Mouse (Mus musculus) spleen, adult 2 months (tissue): ENCODE measurements around the gene Slc46a2.

Source experiments
- CTCF ChIP-seq: fragments of 200-500 bp; IDR thresholded peaks from 2 replicates; pipeline ENCODE4 v1.5.1; 2011; ENCODE audit warnings: mild to moderate bottlenecking, inconsistent platforms; ENCODE audit not compliant: insufficient read depth, insufficient read length, insufficient replicate concordance; ENCODE audit errors: extremely low read depth
- POLR2A ChIP-seq: fragments of 200-500 bp; IDR thresholded peaks from 2 replicates; pipeline ENCODE4 v1.6.1; 2011; ENCODE audit warnings: low read depth, low read length, inconsistent platforms

DNA sequence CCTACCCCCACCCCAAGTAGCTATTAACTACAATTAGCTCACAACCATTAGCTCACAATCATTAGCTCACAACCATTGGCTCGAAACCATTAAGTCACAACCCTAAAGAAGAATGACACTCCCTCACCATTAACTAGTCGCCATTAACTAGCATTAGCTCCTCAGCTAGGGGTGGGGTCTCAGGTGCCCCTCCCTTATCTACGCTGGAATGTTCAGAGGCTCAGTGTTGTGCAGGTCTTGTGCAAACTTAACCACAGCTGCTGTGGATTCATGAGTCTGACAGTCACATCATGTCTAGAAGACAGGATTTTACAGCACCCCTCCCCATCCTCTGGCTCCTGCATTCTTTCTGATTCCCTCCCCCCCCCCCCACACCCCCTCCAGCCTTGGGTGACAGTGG lies 12.8 kb upstream of the Slc46a2 start:
- TF ChIP-seq CTCF (no peak), POLR2A (no peak)
